Mouse (Mus musculus) frontal cortex, adult 2 months (tissue): ENCODE results near the gene Mroh2a. TPM values are rescaled to one million over a fixed set of nuclear protein-coding genes. Genes with fewer than 3 reads are reported as not detected.
"Not testable (repeated sequence)": the region's sequence is repeated elsewhere in the genome, so short reads cannot be mapped to it uniquely, and the experiment has no call there.

Source experiments
- DNase-seq, 2 experiments: peaks; one replicate each; pipeline ENCODE4 v3.0.0; 2022; ENCODE audit warnings: low spot score in 1 of 2; ENCODE audit errors: extremely low spot score in 1 of 2
- polyA plus RNA-seq: library from polyadenylated mRNA; depleted of rRNA; stranded (reverse); fragments of >200 nt; gene quantifications from 2 replicates; pipeline ENCODE4 v1.2.3, GENCODE M21; 2012

Gene Mroh2a
- polyA plus RNA-seq, 1 experiment = 0.02 TPM

- no peak for DNase-seq
Observed at GRCm38 (mm10) chr1:88218051-88218450, 8.7 kb upstream of the Mroh2a start.

GRCm38 (mm10) chr1:88218591-88218990, 8.2 kb upstream of the Mroh2a start:
- DNase-seq = no peak

- no peak for DNase-seq
Observed at GRCm38 (mm10) chr1:88219054-88219453, 7.7 kb upstream of the Mroh2a start.

GRCm38 (mm10) chr1:88220336-88220735, 6.5 kb upstream of the Mroh2a start:
- DNase-seq = no peak

GRCm38 (mm10) chr1:88222216-88222615, 4.6 kb upstream of the Mroh2a start:
- DNase-seq = no peak

- not testable (repeated sequence) for DNase-seq
Observed at GRCm38 (mm10) chr1:88223011-88223515, 3.7 kb upstream of the Mroh2a start.

GRCm38 (mm10) chr1:88223591-88223990, 3.2 kb upstream of the Mroh2a start:
- DNase-seq = no peak

GRCm38 (mm10) chr1:88224029-88224776, 2.6 kb upstream of the Mroh2a start:
- no peak for DNase-seq

GRCm38 (mm10) chr1:88225301-88225700, 1.5 kb upstream of the Mroh2a start:
- DNase-seq = not testable (repeated sequence)

- no peak for DNase-seq
Observed at GRCm38 (mm10) chr1:88225741-88226140, 1.0 kb upstream of the Mroh2a start.

- DNase-seq = no peak
Observed at GRCm38 (mm10) chr1:88227482-88227881, 696 bp downstream of the Mroh2a start.

- DNase-seq = no peak
Observed at GRCm38 (mm10) chr1:88228121-88228520, 1.3 kb downstream of the Mroh2a start.

GRCm38 (mm10) chr1:88229566-88229965, 2.8 kb downstream of the Mroh2a start:
- DNase-seq = no peak

- no peak for DNase-seq
Observed at GRCm38 (mm10) chr1:88229986-88230385, 3.2 kb downstream of the Mroh2a start.

- no peak for DNase-seq
Observed at GRCm38 (mm10) chr1:88230421-88230820, 3.6 kb downstream of the Mroh2a start.

- no peak for DNase-seq
Observed at GRCm38 (mm10) chr1:88230981-88231802, 4.4 kb downstream of the Mroh2a start.

- no peak for DNase-seq
Observed at GRCm38 (mm10) chr1:88231803-88232499, 5.2 kb downstream of the Mroh2a start.

GRCm38 (mm10) chr1:88232664-88233380, 6.0 kb downstream of the Mroh2a start:
- no peak for DNase-seq

- DNase-seq = no peak
Observed at GRCm38 (mm10) chr1:88233421-88234247, 6.8 kb downstream of the Mroh2a start.

- no peak for DNase-seq
Observed at GRCm38 (mm10) chr1:88234248-88234610, 7.4 kb downstream of the Mroh2a start.
